Mouse (Mus musculus): ENCODE results near the gene Cnpy3. TPM values are rescaled to one million over a fixed set of nuclear protein-coding genes. Genes with fewer than 3 reads are reported as not detected.
"Not testable (repeated sequence)": the region's sequence is repeated elsewhere in the genome, so short reads cannot be mapped to it uniquely, and the experiment has no call there.

Cnpy3 gene
- polyA plus RNA-seq, 1 experiment from 2014 or later, result 69.1 TPM

- Histone ChIP-seq H3K4me1 (peaks cover 21% of the 10 kb centered on the region), H3K4me3 (no peak overlapping the region), H3K27me3 (no peaks in the 10 kb centered on the region), H3K9ac (replicated peaks) (no peak overlapping the region), H3K27ac (replicated peaks) (no peak overlapping the region), H3K36me3 (peaks cover 56% of the 10 kb centered on the region), H3K9me3 (no peaks in the 10 kb centered on the region), H3K4me2 (replicated peaks) (no peak overlapping the region)
- no peak for ATAC-seq (replicated peaks)
- 92% methylated on average over 9 of the region's 9 CpGs for WGBS
These were observed 23.1 kb upstream of the Cnpy3 start for GRCm38 (mm10) chr17:46775070-46775469.

- H3K4me3 ChIP-seq, result no peak overlapping the region
- H3K27me3 ChIP-seq, result no peaks in the 10 kb centered on the region
- 40% methylated on average over 2 of the region's 2 CpGs for WGBS
- peaks cover 46% of the 10 kb centered on the region for H3K36me3 ChIP-seq
- H3K4me1 ChIP-seq, result peaks cover 21% of the 10 kb centered on the region
- no peaks in the 10 kb centered on the region for H3K9me3 ChIP-seq
- no peak for ATAC-seq (replicated peaks)
- H3K4me2 ChIP-seq (replicated peaks), result no peak overlapping the region
- H3K9ac ChIP-seq (replicated peaks), result no peak overlapping the region
- H3K27ac ChIP-seq (replicated peaks), result no peak overlapping the region; the same call in 1 of the 2 replicates
These were observed 22.1 kb upstream of the Cnpy3 start for GRCm38 (mm10) chr17:46774131-46774472.

- peaks cover 40% of the 10 kb centered on the region for H3K36me3 ChIP-seq
- peak overlapping the region; percentile 92 for H3K4me2 ChIP-seq (replicated peaks)
- peak overlapping the region; percentile 91 for H3K4me3 ChIP-seq
- no peaks in the 10 kb centered on the region for H3K9me3 ChIP-seq
- 4% methylated on average over 19 of the region's 20 CpGs for WGBS
- H3K27me3 ChIP-seq, result no peaks in the 10 kb centered on the region
- peaks cover 21% of the 10 kb centered on the region for H3K4me1 ChIP-seq
- peak overlapping the region; percentile 90 for H3K27ac ChIP-seq (replicated peaks)
- peak overlapping the region; percentile 79 for H3K9ac ChIP-seq (replicated peaks)
- ATAC-seq (replicated peaks), result no peak
These were observed 21.5 kb upstream of the Cnpy3 start for GRCm38 (mm10) chr17:46773278-46774130.

- peak within 1 kb of the TSS; percentile 91 for H3K4me3 ChIP-seq
- peak within 1 kb of the TSS; percentile 90 for H3K27ac ChIP-seq (replicated peaks)
- under 1% methylated on average over 50 of the region's 50 CpGs for WGBS
These were observed 20.6 kb upstream of the Cnpy3 start, which contains the start of gene 2310039H08Rik for GRCm38 (mm10) chr17:46772404-46773277. Gene 2310039H08Rik, plus strand, starts transcription at chr17:46772635.

GRCm38 (mm10) chr17:46772038-46772403 lies 20.0 kb upstream of the Cnpy3 start:
- Histone ChIP-seq H3K27me3 (no peaks in the 10 kb centered on the region), H3K9ac (replicated peaks) (peak overlapping the region; percentile 79), H3K4me2 (replicated peaks) (peak overlapping the region; percentile 92), H3K27ac (replicated peaks) (peak overlapping the region; percentile 90), H3K9me3 (no peaks in the 10 kb centered on the region), H3K4me3 (peak overlapping the region; percentile 91), H3K36me3 (peaks cover 25% of the 10 kb centered on the region), H3K4me1 (peaks cover 21% of the 10 kb centered on the region)
- peak; percentile 58 for ATAC-seq (replicated peaks)
- WGBS, result 6% methylated on average over 5 of the region's 5 CpGs

More at GRCm38 (mm10) chr17:46772404-46773277, 20.6 kb upstream of the Cnpy3 start, which contains the start of gene 2310039H08Rik:
- Histone ChIP-seq H3K27me3 (no peaks in the 10 kb centered on the region), H3K4me1 (peaks cover 21% of the 10 kb centered on the region), H3K36me3 (peaks cover 31% of the 10 kb centered on the region), H3K9ac (replicated peaks) (peak within 1 kb of the TSS; percentile 79), H3K4me2 (replicated peaks) (peak within 1 kb of the TSS; percentile 92), H3K9me3 (no peaks in the 10 kb centered on the region)
- ATAC-seq (replicated peaks), result peak; percentile 93

- Histone ChIP-seq H3K9ac (replicated peaks) (peak overlapping the region; percentile 79), H3K9me3 (no peaks in the 10 kb centered on the region), H3K4me1 (peaks cover 21% of the 10 kb centered on the region), H3K4me3 (peak overlapping the region; percentile 91), H3K27ac (replicated peaks) (peak overlapping the region; percentile 90), H3K36me3 (peaks cover 21% of the 10 kb centered on the region), H3K4me2 (replicated peaks) (peak overlapping the region; percentile 92), H3K27me3 (no peaks in the 10 kb centered on the region)
- no peak for ATAC-seq (replicated peaks)
- 64% methylated on average over 17 of the region's 17 CpGs for WGBS
These were observed 19.6 kb upstream of the Cnpy3 start for GRCm38 (mm10) chr17:46771616-46772015.

- H3K36me3 ChIP-seq, result peaks cover 15% of the 10 kb centered on the region
- H3K4me2 ChIP-seq (replicated peaks), result no peak overlapping the region
- no peak for ATAC-seq (replicated peaks)
- H3K4me3 ChIP-seq, result no peak overlapping the region
- no peaks in the 10 kb centered on the region for H3K9me3 ChIP-seq
- H3K4me1 ChIP-seq, result peaks cover 21% of the 10 kb centered on the region
- H3K27me3 ChIP-seq, result no peaks in the 10 kb centered on the region
- no peak overlapping the region for H3K27ac ChIP-seq (replicated peaks)
- 93% methylated on average over 4 of the region's 4 CpGs for WGBS
- H3K9ac ChIP-seq (replicated peaks), result no peak overlapping the region
These were observed 19.0 kb upstream of the Cnpy3 start for GRCm38 (mm10) chr17:46771025-46771424.

- H3K4me1 ChIP-seq, result peaks cover 21% of the 10 kb centered on the region
- 89% methylated on average over 11 of the region's 11 CpGs for WGBS
- H3K9ac ChIP-seq (replicated peaks), result no peak overlapping the region
- H3K36me3 ChIP-seq, result peaks cover 10% of the 10 kb centered on the region
- H3K9me3 ChIP-seq, result no peaks in the 10 kb centered on the region
- H3K4me3 ChIP-seq, result no peak overlapping the region
- no peak for ATAC-seq (replicated peaks)
- no peak overlapping the region for H3K27ac ChIP-seq (replicated peaks)
- no peak overlapping the region for H3K4me2 ChIP-seq (replicated peaks)
- no peaks in the 10 kb centered on the region for H3K27me3 ChIP-seq
These were observed 18.5 kb upstream of the Cnpy3 start for GRCm38 (mm10) chr17:46770546-46770945.

- Histone ChIP-seq H3K9me3 (no peaks in the 10 kb centered on the region), H3K9ac (replicated peaks) (no peak overlapping the region), H3K36me3 (no peaks in the 10 kb centered on the region), H3K27ac (replicated peaks) (no peak overlapping the region), H3K4me3 (no peak overlapping the region), H3K4me2 (replicated peaks) (no peak overlapping the region), H3K27me3 (no peaks in the 10 kb centered on the region), H3K4me1 (peaks cover 7% of the 10 kb centered on the region)
- ATAC-seq (replicated peaks), result no peak
- WGBS, result 64% methylated on average over 8 of the region's 8 CpGs
These were observed 15.9 kb upstream of the Cnpy3 start for GRCm38 (mm10) chr17:46767868-46768267.

- H3K36me3 ChIP-seq; H3K4me3 ChIP-seq; H3K9ac ChIP-seq (replicated peaks); H3K4me2 ChIP-seq (replicated peaks); ATAC-seq (replicated peaks); H3K4me1 ChIP-seq; H3K27ac ChIP-seq (replicated peaks); H3K9me3 ChIP-seq; H3K27me3 ChIP-seq: not testable (repeated sequence)
- 68% methylated on average over 9 of the region's 9 CpGs for WGBS
These were observed 12.9 kb upstream of the Cnpy3 start for GRCm38 (mm10) chr17:46764916-46765315.

GRCm38 (mm10) chr17:46763544-46763943 lies 11.5 kb upstream of the Cnpy3 start, which contains the start of gene Ptcra:
Gene Ptcra, minus strand, starts transcription at chr17:46763712.
- 79% methylated on average over 2 of the region's 2 CpGs for WGBS
- no peaks in the 10 kb centered on the region for H3K27me3 ChIP-seq
- no peak within 1 kb of the TSS for H3K4me2 ChIP-seq (replicated peaks)

GRCm38 (mm10) chr17:46758753-46759152 lies 6.7 kb upstream of the Cnpy3 start:
- ATAC-seq (replicated peaks), result no peak
- Histone ChIP-seq H3K36me3 (no peaks in the 10 kb centered on the region), H3K27me3 (no peaks in the 10 kb centered on the region), H3K27ac (replicated peaks) (no peak overlapping the region), H3K4me1 (no peaks in the 10 kb centered on the region), H3K9ac (replicated peaks) (no peak overlapping the region), H3K9me3 (no peaks in the 10 kb centered on the region), H3K4me2 (replicated peaks) (no peak overlapping the region), H3K4me3 (no peak overlapping the region)
- WGBS, result 87% methylated on average over 12 of the region's 12 CpGs

More at GRCm38 (mm10) chr17:46763544-46763943, 11.5 kb upstream of the Cnpy3 start, which contains the start of gene Ptcra:
- Histone ChIP-seq H3K36me3 (no peaks in the 10 kb centered on the region), H3K9ac (replicated peaks) (no peak within 1 kb of the TSS), H3K9me3 (no peaks in the 10 kb centered on the region), H3K4me1 (no peaks in the 10 kb centered on the region), H3K4me3 (no peak within 1 kb of the TSS), H3K27ac (replicated peaks) (no peak within 1 kb of the TSS)
- no peak for ATAC-seq (replicated peaks)

All from forebrain, embryonic 15.5 days (tissue).